Mouse (Mus musculus) heart, postnatal 0 days (tissue): ENCODE measurements at regions not wholly inside any gene's neighbourhood (a gene's known extent, or its start where the extent isn't known, plus 50 kb on each side); places are given as distances from the start of the nearest gene placed in this dataset.

Experiments
- CTCF ChIP-seq: IDR thresholded peaks from 2 replicates; pipeline ENCODE4 v1.5.1; 2016; ENCODE audit warnings: antibody characterized with exemption, control low read depth, low read depth
- EP300 ChIP-seq: IDR thresholded peaks from 2 replicates; pipeline ENCODE4 v1.6.1; 2016; ENCODE audit warnings: antibody characterized with exemption, low read depth

GRCm38 (mm10) chr2:7954210-7954609, 444.8 kb upstream of the Celf2 start:
- TF ChIP-seq CTCF, result no peak
- TF ChIP-seq EP300, result no peak
